Mouse (Mus musculus) T-helper 1 cell (primary cell): Measurements from ENCODE around the gene Iqgap2.

Experiments
- in situ Hi-C: fragments of 300-600 bp; cut with MboI, MseI; formaldehyde crosslinking; loops from one replicate; pipeline ENCODE4 v1.15.1; 2025; ENCODE audit warnings: high pct_unique_total_duplicates

Gene Iqgap2

DNA sequence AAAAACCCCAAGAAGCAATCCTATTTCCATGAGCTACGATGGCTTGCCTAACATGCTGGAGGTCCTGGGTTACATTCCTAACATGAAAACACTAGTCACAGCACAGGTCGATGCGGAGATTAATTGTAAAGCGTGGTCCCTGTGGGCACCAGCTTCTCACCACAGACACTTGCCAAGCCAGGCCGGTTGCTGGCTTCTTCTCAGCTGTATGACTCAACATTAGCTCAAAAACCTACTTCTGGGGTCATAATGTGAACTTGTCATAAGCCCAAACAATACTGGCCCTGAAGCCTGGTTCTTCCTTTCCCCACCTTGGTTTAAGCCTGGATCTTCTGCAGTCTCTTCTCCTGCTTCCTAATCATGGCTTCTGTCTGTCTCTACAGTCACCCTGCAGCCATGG, 306.8 kb downstream of the Iqgap2 start:
- in situ Hi-C loops = no loop called here

DNA sequence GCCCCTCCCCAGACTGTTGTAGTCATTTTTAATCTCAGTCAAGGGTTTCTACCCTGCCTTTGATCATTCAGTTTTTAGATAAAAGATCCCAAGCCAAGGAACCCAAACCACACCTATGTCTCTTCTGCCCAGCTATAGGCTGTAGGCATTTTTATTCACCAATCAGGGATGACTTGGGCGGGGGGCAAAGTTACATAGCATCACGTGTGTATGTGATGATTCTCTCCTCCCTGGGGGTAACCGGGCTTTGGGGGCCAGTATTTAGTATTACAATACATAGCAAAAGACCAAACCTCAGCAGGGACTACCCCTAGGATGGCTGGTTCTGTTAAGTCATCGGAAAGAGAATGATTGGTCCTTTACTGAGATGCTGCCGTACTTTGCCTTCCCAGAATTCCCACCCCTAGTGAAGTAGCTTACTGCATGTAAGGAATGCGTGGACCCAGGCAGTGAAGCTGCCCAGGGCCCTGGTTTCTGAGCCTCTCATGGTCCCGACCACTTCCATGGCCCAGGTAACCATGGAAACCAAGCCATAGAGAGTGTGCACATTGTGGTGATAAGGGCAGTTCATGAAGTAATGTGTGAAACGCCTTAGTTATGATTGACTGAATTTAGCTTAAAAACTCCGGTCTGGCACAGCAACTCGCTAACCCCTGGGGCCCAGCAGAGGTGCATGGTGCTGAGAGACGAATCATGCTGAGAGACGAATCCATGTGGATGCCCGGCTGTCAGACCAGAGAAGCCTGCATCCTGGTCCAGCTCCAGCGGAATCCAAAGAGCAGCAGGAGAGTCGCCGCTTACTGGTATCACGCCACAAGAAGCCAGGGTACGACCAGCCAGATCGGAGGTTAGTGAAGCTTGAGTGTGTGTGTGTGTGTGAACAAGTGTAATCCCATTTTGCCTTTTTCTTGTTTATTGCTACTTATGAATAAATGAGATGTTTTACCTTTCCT, 308.2 kb downstream of the Iqgap2 start:
- in situ Hi-C loops = no loop called here

DNA sequence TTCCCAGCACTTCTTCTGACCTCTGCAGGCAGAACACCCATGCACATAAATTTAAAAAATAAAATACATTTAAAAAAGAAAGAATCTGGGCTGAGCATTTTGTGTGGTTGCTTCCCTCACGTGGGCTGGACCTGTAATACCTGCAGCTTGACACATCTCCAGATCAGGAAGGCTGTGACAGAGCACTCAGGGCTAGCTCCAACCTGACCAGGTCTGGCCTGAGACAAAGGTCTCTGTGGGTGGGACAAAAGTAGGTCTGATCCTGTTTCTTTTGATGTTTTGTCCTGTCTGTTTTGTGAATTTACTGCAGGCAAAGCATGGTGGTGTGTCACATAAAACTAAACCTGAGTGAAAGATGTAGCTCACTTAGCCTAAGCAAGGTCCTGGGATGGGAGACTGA, 309.9 kb downstream of the Iqgap2 start:
- in situ Hi-C loops = no loop called here

DNA sequence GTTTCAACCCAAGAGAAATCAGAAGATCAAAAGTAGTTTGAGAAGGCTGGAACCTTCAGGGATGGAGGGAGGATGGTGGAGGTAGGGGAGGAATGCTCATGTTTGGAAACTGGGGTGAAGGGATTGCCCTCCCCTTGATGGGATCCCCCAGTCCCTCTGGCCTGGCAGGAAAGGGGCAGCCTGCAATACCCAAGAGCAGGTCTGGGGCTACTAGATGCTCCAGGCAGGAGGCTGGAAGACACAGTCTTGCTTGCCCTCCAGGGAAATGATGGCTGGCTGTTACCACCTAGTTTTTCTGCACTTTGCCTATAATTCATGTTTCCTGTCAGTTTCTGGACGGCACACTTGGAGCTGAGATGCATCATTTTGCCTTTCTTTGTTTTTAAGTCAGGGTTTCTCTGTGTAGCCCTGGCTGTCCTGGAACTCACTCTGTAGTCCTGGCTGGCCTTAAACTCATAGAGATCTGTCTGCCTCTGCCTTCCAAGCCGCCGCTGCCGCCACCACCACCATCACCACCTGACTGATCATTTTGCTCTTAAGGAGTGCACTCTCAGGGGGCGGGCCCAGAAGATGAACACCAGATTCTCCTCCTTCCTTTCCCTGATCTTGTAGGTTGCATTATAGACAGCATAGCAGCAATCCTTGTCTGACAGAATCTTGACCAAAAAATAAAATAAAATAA, 313.6 kb downstream of the Iqgap2 start:
- in situ Hi-C loops = no loop called here
